Mouse (Mus musculus): ENCODE data around the gene Fndc5. TPM values are rescaled to one million over a fixed set of nuclear protein-coding genes. Genes with fewer than 3 reads are reported as not detected.

Gene Fndc5
- 7.0 and 7.8 TPM in 2 replicates for polyA plus RNA-seq (2015; fragmentation: Nextera tagmentation; extraction: Ambion mirVana)

- WGBS, result under 1% methylated on average over 18 of the region's 80 CpGs
- Histone ChIP-seq H3K27ac (no peak within 1 kb of the TSS), H3K9ac (peak within 1 kb of the TSS; percentile 67), H3K9me3 (no peaks in the 10 kb centered on the region), H3K4me1 (peaks cover 22% of the 10 kb centered on the region), H3K27me3 (replicated peaks) (peaks cover 24% of the 10 kb centered on the region), H3K36me3 (replicated peaks) (no peaks in the 10 kb centered on the region), H3K4me2 (peak within 1 kb of the TSS; percentile 96), H3K4me3 (peak within 1 kb of the TSS; percentile 57)
- peak; percentile 32 for ATAC-seq (replicated peaks)
Measured at GRCm38 (mm10) chr4:129136579-129137391, at the start of gene Fndc5. Gene Fndc5, plus strand, starts transcription at chr4:129136999.

- WGBS, result 60% methylated on average over 5 of the region's 5 CpGs
- Histone ChIP-seq H3K4me3 (no peak overlapping the region), H3K36me3 (replicated peaks) (peaks cover 6% of the 10 kb centered on the region; the same call in 1 of the 2 replicates), H3K4me2 (no peak overlapping the region), H3K27me3 (replicated peaks) (no peaks in the 10 kb centered on the region), H3K9me3 (no peaks in the 10 kb centered on the region), H3K4me1 (no peaks in the 10 kb centered on the region), H3K27ac (no peak overlapping the region), H3K9ac (no peak overlapping the region)
- ATAC-seq (replicated peaks), result no peak
Measured at GRCm38 (mm10) chr4:129087850-129088249, 48.9 kb upstream of the Fndc5 start.

- H3K27ac ChIP-seq, result no peak overlapping the region
- ATAC-seq (replicated peaks), result no peak
- no peaks in the 10 kb centered on the region for H3K4me1 ChIP-seq
- no peak overlapping the region for H3K9ac ChIP-seq
- WGBS, result 35% methylated on average over 15 of the region's 15 CpGs
- no peaks in the 10 kb centered on the region for H3K27me3 ChIP-seq (replicated peaks)
- no peaks in the 10 kb centered on the region for H3K36me3 ChIP-seq (replicated peaks)
- no peak overlapping the region for H3K4me3 ChIP-seq
- H3K9me3 ChIP-seq, result no peaks in the 10 kb centered on the region
- H3K4me2 ChIP-seq, result no peak overlapping the region
Measured at GRCm38 (mm10) chr4:129095276-129095675, 41.5 kb upstream of the Fndc5 start.

- no peaks in the 10 kb centered on the region for H3K4me1 ChIP-seq
- no peak for ATAC-seq (replicated peaks)
- H3K27ac ChIP-seq, result no peak overlapping the region
- H3K36me3 ChIP-seq (replicated peaks), result no peaks in the 10 kb centered on the region
- no peaks in the 10 kb centered on the region for H3K27me3 ChIP-seq (replicated peaks)
- no peaks in the 10 kb centered on the region for H3K9me3 ChIP-seq
- no peak overlapping the region for H3K4me3 ChIP-seq
- H3K4me2 ChIP-seq, result no peak overlapping the region
- WGBS, result 82% methylated on average over 7 of the region's 7 CpGs
- no peak overlapping the region for H3K9ac ChIP-seq
Measured at GRCm38 (mm10) chr4:129097006-129097405, 39.8 kb upstream of the Fndc5 start.

- H3K27me3 ChIP-seq (replicated peaks), result peaks cover 31% of the 10 kb centered on the region
- no peak overlapping the region for H3K9ac ChIP-seq
- ATAC-seq (replicated peaks), result no peak
- H3K4me2 ChIP-seq, result no peak overlapping the region
- H3K4me1 ChIP-seq, result peaks cover 4% of the 10 kb centered on the region; the same call in 1 of the 2 replicates
- H3K9me3 ChIP-seq, result no peaks in the 10 kb centered on the region
- H3K4me3 ChIP-seq, result no peak overlapping the region
- 92% methylated on average over 14 of the region's 14 CpGs for WGBS
- H3K27ac ChIP-seq, result no peak overlapping the region
- no peaks in the 10 kb centered on the region for H3K36me3 ChIP-seq (replicated peaks)
Measured at GRCm38 (mm10) chr4:129102133-129102829, 34.5 kb upstream of the Fndc5 start.

GRCm38 (mm10) chr4:129105356-129105755 is 31.4 kb upstream of the Fndc5 start, which contains the start of gene Tmem54:
Gene Tmem54, plus strand, starts transcription at chr4:129105548.
- H3K4me2 ChIP-seq, result peak within 1 kb of the TSS; percentile 44
- H3K27me3 ChIP-seq (replicated peaks), result peaks cover 37% of the 10 kb centered on the region
- no peaks in the 10 kb centered on the region for H3K9me3 ChIP-seq
- 1% methylated on average over 40 of the region's 40 CpGs for WGBS
- no peak for ATAC-seq (replicated peaks)
- no peaks in the 10 kb centered on the region for H3K36me3 ChIP-seq (replicated peaks)
- H3K27ac ChIP-seq, result no peak within 1 kb of the TSS
- H3K4me3 ChIP-seq, result peak within 1 kb of the TSS; percentile 24
- H3K9ac ChIP-seq, result no peak within 1 kb of the TSS
- H3K4me1 ChIP-seq, result peaks cover 4% of the 10 kb centered on the region; the same call in 1 of the 2 replicates

GRCm38 (mm10) chr4:129106073-129106472 is 30.7 kb upstream of the Fndc5 start:
- Histone ChIP-seq H3K9ac (no peak overlapping the region), H3K4me1 (peaks cover 4% of the 10 kb centered on the region; the same call in 1 of the 2 replicates), H3K27me3 (replicated peaks) (peaks cover 37% of the 10 kb centered on the region), H3K4me2 (no peak overlapping the region), H3K36me3 (replicated peaks) (no peaks in the 10 kb centered on the region), H3K9me3 (no peaks in the 10 kb centered on the region), H3K4me3 (no peak overlapping the region), H3K27ac (no peak overlapping the region)
- ATAC-seq (replicated peaks), result no peak
- 14% methylated on average over 9 of the region's 9 CpGs for WGBS

- H3K27ac ChIP-seq, result no peak overlapping the region
- H3K9me3 ChIP-seq, result no peaks in the 10 kb centered on the region
- ATAC-seq (replicated peaks), result no peak
- WGBS, result 72% methylated on average over 10 of the region's 10 CpGs
- H3K36me3 ChIP-seq (replicated peaks), result no peaks in the 10 kb centered on the region
- H3K4me1 ChIP-seq, result peaks cover 6% of the 10 kb centered on the region; the same call in 1 of the 2 replicates
- peaks cover 37% of the 10 kb centered on the region for H3K27me3 ChIP-seq (replicated peaks)
- no peak overlapping the region for H3K4me2 ChIP-seq
- no peak overlapping the region for H3K9ac ChIP-seq
- no peak overlapping the region for H3K4me3 ChIP-seq
Measured at GRCm38 (mm10) chr4:129107348-129107899, 29.4 kb upstream of the Fndc5 start.

- 82% methylated on average over 7 of the region's 7 CpGs for WGBS
Measured at GRCm38 (mm10) chr4:129108624-129109023, 28.2 kb upstream of the Fndc5 start.

GRCm38 (mm10) chr4:129110804-129111203 is 26.0 kb upstream of the Fndc5 start:
- no peak overlapping the region for H3K9ac ChIP-seq
- no peak overlapping the region for H3K27ac ChIP-seq
- H3K27me3 ChIP-seq (replicated peaks), result peaks cover 16% of the 10 kb centered on the region
- no peak for ATAC-seq (replicated peaks)
- no peak overlapping the region for H3K4me3 ChIP-seq
- H3K4me1 ChIP-seq, result peaks cover 16% of the 10 kb centered on the region
- WGBS, result 86% methylated on average over 6 of the region's 6 CpGs
- H3K4me2 ChIP-seq, result no peak overlapping the region
- H3K9me3 ChIP-seq, result no peaks in the 10 kb centered on the region
- no peaks in the 10 kb centered on the region for H3K36me3 ChIP-seq (replicated peaks)

More at GRCm38 (mm10) chr4:129108624-129109023, 28.2 kb upstream of the Fndc5 start:
- no peak overlapping the region for H3K4me2 ChIP-seq
- ATAC-seq (replicated peaks), result no peak
- H3K27ac ChIP-seq, result no peak overlapping the region
- no peaks in the 10 kb centered on the region for H3K9me3 ChIP-seq
- H3K9ac ChIP-seq, result no peak overlapping the region
- no peak overlapping the region for H3K4me3 ChIP-seq
- H3K36me3 ChIP-seq (replicated peaks), result no peaks in the 10 kb centered on the region
- H3K4me1 ChIP-seq, result peaks cover 17% of the 10 kb centered on the region
- H3K27me3 ChIP-seq (replicated peaks), result peaks cover 37% of the 10 kb centered on the region

- Histone ChIP-seq H3K9me3 (no peaks in the 10 kb centered on the region), H3K4me2 (no peak overlapping the region), H3K27ac (no peak overlapping the region), H3K4me3 (no peak overlapping the region), H3K27me3 (replicated peaks) (peaks cover 10% of the 10 kb centered on the region), H3K4me1 (peaks cover 19% of the 10 kb centered on the region), H3K36me3 (replicated peaks) (no peaks in the 10 kb centered on the region), H3K9ac (no peak overlapping the region)
- WGBS, result 57% methylated on average over 11 of the region's 11 CpGs
- ATAC-seq (replicated peaks), result no peak
Measured at GRCm38 (mm10) chr4:129111350-129111749, 25.4 kb upstream of the Fndc5 start.

- Histone ChIP-seq H3K4me1 (peaks cover 19% of the 10 kb centered on the region), H3K4me3 (no peak overlapping the region), H3K4me2 (no peak overlapping the region), H3K9me3 (no peaks in the 10 kb centered on the region), H3K27me3 (replicated peaks) (0 out of 2 replicates have a peak, but pooled peaks cover 6% of the 10 kb centered on the region), H3K27ac (no peak overlapping the region), H3K9ac (no peak overlapping the region), H3K36me3 (replicated peaks) (no peaks in the 10 kb centered on the region)
- 65% methylated on average over 13 of the region's 13 CpGs for WGBS
- no peak for ATAC-seq (replicated peaks)
Measured at GRCm38 (mm10) chr4:129112231-129112630, 24.6 kb upstream of the Fndc5 start.
